Mouse (Mus musculus) heart, embryonic 14.5 days (tissue): Measurements from ENCODE around the gene Gnb2. TPM values are rescaled to one million over a fixed set of nuclear protein-coding genes. Genes with fewer than 3 reads are reported as not detected.

ENCODE experiments used
- ATAC-seq: fragments of 200-750 bp; cut with Nextera tagmentation; 2 replicates; pipeline ENCODE4 v1.8.0; 2017; ENCODE audit warnings: low read depth, moderate TSS enrichment; ENCODE audit not compliant: insufficient number of reproducible peaks, insufficient read depth, low FRiP score
- H3K27ac ChIP-seq, 2 experiments: fragments of 200-500 bp in 1 of 2; fragments of 300-500 bp in 1 of 2; sonication (generic) in 1 of 2; replicated peaks in 1 of 2; 2 replicates each; pipeline ENCODE4 v1.5.1; 2012 to 2014; ENCODE audit warnings: low read depth in 2 of 2, low read length in 2 of 2, control low read depth in 1 of 2, mild to moderate bottlenecking in 1 of 2, mixed read lengths in 1 of 2; ENCODE audit not compliant: control insufficient read depth in 1 of 2, insufficient read depth in 1 of 2
- H3K27me3 ChIP-seq: fragments of 300-500 bp; sonication (generic); 2 replicates; pipeline ENCODE4 v1.6.1; 2014; ENCODE audit warnings: mild to moderate bottlenecking, low read length, control low read depth; ENCODE audit not compliant: control insufficient read depth, insufficient read depth
- H3K36me3 ChIP-seq: fragments of 300-500 bp; sonication (generic); 2 replicates; pipeline ENCODE4 v1.6.1; 2014; ENCODE audit warnings: mild to moderate bottlenecking, control low read depth, low read length, mixed read lengths; ENCODE audit not compliant: control insufficient read depth, insufficient read depth
- H3K4me1 ChIP-seq, 2 experiments: fragments of 200-500 bp in 1 of 2; fragments of 300-500 bp in 1 of 2; sonication (generic) in 1 of 2; 2 replicates each; pipeline ENCODE4 v1.6.1; 2012 to 2014; ENCODE audit warnings: low read length in 2 of 2, control low read depth in 1 of 2, mixed read lengths in 1 of 2; ENCODE audit not compliant: control insufficient read depth in 2 of 2, insufficient read depth in 2 of 2
- H3K4me2 ChIP-seq: fragments of 300-500 bp; sonication (generic); 2 replicates; pipeline ENCODE4 v1.6.1; 2014; ENCODE audit warnings: mild to moderate bottlenecking, low read length
- H3K4me3 ChIP-seq, 2 experiments: fragments of 200-500 bp in 1 of 2; fragments of 300-500 bp in 1 of 2; sonication (generic) in 1 of 2; 2 replicates each; pipeline ENCODE4 v1.5.1; 2012 to 2014; ENCODE audit warnings: low read length in 2 of 2, mild to moderate bottlenecking in 2 of 2, control low read depth in 1 of 2, low read depth in 1 of 2, moderate library complexity in 1 of 2; ENCODE audit not compliant: control insufficient read depth in 1 of 2, insufficient read depth in 1 of 2
- H3K9ac ChIP-seq: fragments of 300-500 bp; sonication (generic); 2 replicates; pipeline ENCODE4 v1.6.1; 2014; ENCODE audit warnings: mild to moderate bottlenecking, low read length
- H3K9me3 ChIP-seq: fragments of 300-500 bp; sonication (generic); 2 replicates; pipeline ENCODE4 v1.6.1; 2016; ENCODE audit warnings: low read length, control low read depth; ENCODE audit not compliant: control insufficient read depth
- WGBS: fragments of 180-500 bp; shearing (Covaris S2); extraction: QIAGEN DNeasy Blood & Tissue Kit; methylation state at CpG from one replicate; pipeline ENCODE4 v1.1.7; 2014; 5-methylcytosine and 5-hydroxymethylcytosine counted together
- polyA plus RNA-seq: library from polyadenylated mRNA; unstranded; fragments of >200 nt; fragmentation: Nextera tagmentation; extraction: Ambion mirVana; gene quantifications from 2 replicates; pipeline ENCODE4 v1.2.1, GENCODE M21; 2014

The Gnb2 gene
- polyA plus RNA-seq, 1 experiment from 2014 or later = 340 TPM

DNA sequence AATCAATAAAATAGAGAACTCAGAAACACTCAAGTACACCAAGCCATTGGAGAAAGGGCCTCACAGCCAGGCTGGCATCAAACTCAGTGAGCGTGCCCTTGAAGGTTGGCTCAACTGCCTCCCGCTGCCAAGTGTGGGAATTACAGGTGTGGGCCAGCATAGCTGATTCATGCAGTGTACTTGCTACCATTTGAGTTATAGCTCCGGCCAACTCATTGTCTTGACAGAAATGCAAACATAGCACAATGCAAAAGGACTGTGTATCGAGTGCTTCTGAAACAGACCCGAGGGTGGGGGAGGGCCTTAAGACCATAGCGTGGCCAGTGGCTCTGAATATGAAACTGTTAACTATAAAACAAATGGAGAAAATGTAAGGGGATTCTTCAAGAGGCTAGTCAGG, 29.3 kb downstream of the Gnb2 start:
- no peaks in the 10 kb centered on the region for H3K27me3 ChIP-seq
- ATAC-seq = no peak
- H3K9ac ChIP-seq = no peak overlapping the region
- H3K27ac ChIP-seq = no peak overlapping the region
- no peak overlapping the region for H3K4me2 ChIP-seq
- H3K4me1 ChIP-seq = peaks cover 3 to 12% of the 10 kb centered on the region in 2 experiments; a peak in 3 of 4 replicates
- H3K9me3 ChIP-seq = peaks cover 3% of the 10 kb centered on the region
- peaks cover 8% of the 10 kb centered on the region; the same call in 1 of the 2 replicates for H3K36me3 ChIP-seq
- no peak overlapping the region for H3K4me3 ChIP-seq
- 81% methylated on average over 6 of the region's 6 CpGs for WGBS

DNA sequence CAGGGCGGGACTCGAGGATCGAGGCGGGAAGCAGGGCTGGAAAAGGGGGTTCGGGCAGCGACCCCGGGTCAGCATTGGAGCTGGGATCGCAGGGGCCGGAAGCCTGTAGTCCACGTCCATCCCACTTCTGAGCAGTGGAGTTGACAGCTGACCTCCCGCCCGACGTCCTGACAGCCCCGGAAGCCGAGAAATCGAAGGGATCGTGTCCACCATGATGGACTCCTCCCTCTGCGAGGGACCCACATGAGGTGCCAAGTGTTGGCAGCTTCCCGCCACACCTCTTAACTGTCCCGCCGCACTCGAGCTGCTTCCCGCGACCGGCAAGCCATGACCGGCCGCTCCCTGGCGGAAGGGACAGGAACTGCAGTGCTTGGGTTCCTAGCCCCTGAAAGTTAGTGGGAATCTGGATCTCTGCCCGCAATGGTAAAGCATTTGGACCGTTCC, 30.6 kb downstream of the Gnb2 start:
- Histone ChIP-seq H3K9me3 (peaks cover 3% of the 10 kb centered on the region), H3K4me3 (peak overlapping the region; percentile 59 to 73), H3K27me3 (no peaks in the 10 kb centered on the region), H3K4me2 (peak overlapping the region; percentile 61), H3K27ac (peak overlapping the region; percentile 90 to 98), H3K4me1 (peaks cover 3 to 12% of the 10 kb centered on the region in 2 experiments; a peak in 3 of 4 replicates), H3K36me3 (peaks cover 8% of the 10 kb centered on the region; the same call in 1 of the 2 replicates), H3K9ac (peak overlapping the region; percentile 73)
- ATAC-seq = peak; percentile 87
- WGBS = under 1% methylated on average over 24 of the region's 30 CpGs

DNA sequence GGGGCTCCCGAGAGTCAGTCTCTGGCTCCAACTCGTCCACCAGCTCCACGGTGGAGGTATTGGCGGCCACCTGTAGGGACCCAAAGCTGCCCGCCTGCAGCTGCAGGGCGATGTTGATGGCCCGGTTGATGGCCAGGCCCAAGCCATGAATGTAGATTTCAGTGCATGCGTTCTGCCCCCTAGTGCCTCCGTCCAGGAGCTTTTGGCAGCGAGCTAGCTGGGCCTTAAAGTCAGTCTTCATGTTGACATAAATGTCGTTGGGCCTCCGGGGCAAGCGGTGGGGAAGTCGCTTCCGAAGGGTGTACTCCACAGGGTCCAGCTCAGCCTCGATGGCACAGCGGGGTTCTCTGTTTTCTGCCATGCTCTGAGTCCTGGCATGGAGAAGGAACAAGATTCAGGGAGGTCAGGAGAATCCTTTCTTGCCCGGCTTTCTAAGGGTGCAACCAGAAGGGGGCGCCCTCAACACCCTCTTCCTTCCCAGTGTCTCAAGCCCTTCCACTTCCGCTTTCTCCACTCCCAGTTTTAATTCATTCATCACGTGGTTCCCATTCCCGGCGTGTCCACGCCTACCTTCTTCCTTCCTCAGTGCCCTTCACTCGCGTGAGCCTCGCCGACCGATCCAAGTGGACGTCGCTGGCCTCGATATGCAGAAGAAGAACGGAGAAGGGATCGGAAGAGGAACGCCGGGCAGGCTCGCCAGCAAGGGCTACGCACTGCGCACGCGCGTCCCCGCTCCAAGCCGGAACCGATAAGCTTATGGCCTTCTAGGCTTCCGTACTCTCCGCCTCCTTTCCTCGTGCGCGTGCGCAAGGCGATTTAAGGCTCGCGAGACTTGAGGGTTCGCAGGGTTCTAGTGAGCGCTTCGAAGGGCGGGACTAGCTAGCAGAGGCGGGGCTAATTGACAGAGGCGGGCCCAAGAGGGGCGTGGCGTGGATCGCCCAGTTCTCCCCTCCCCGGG, 31.3 kb downstream of the Gnb2 start, which contains the start of gene Pop7:
Gene Pop7, minus strand, starts transcription at position 810 of the 958 bp plus-strand sequence.
- WGBS = 4% methylated on average over 63 of the region's 64 CpGs
- no peaks in the 10 kb centered on the region for H3K27me3 ChIP-seq
- peak within 1 kb of the TSS; percentile 82 for H3K4me2 ChIP-seq
- H3K36me3 ChIP-seq = peaks cover 8% of the 10 kb centered on the region; the same call in 1 of the 2 replicates
- peak within 1 kb of the TSS; percentile 73 to 85 for H3K4me3 ChIP-seq
- H3K9ac ChIP-seq = peak within 1 kb of the TSS; percentile 88
- H3K9me3 ChIP-seq = peaks cover 3% of the 10 kb centered on the region
- peaks cover 3 to 12% of the 10 kb centered on the region in 2 experiments; a peak in 3 of 4 replicates for H3K4me1 ChIP-seq
- peak; percentile 97 for ATAC-seq
- H3K27ac ChIP-seq = peak within 1 kb of the TSS; percentile 98 to 99

DNA sequence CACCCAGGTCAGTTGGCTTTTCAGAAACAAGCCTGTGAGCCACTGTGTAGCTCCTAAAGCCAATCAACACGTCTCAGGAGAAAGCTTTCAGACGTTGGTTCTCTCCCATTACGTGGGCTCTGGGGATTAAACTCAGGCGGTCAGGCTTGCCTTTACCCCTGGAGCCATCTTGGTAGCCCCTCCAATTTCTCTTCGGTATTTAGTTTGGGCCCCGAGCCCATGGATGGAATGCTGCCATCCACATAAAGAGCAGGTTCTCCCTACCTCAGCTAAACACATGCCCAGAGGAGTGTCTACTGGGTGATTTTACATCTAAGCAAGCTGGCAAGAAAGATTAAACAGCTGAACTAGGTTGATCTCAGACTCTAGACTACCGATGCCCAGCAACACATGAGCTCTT, 33.1 kb downstream of the Gnb2 start:
- Histone ChIP-seq H3K4me1 (peaks cover 3 to 12% of the 10 kb centered on the region in 2 experiments; a peak in 3 of 4 replicates), H3K4me3 (no peak overlapping the region), H3K4me2 (no peak overlapping the region), H3K27ac (no peak overlapping the region), H3K36me3 (peaks cover 8% of the 10 kb centered on the region; the same call in 1 of the 2 replicates), H3K9ac (no peak overlapping the region), H3K27me3 (no peaks in the 10 kb centered on the region), H3K9me3 (no peaks in the 10 kb centered on the region)
- 87% methylated on average over 7 of the region's 7 CpGs for WGBS
- ATAC-seq = no peak

DNA sequence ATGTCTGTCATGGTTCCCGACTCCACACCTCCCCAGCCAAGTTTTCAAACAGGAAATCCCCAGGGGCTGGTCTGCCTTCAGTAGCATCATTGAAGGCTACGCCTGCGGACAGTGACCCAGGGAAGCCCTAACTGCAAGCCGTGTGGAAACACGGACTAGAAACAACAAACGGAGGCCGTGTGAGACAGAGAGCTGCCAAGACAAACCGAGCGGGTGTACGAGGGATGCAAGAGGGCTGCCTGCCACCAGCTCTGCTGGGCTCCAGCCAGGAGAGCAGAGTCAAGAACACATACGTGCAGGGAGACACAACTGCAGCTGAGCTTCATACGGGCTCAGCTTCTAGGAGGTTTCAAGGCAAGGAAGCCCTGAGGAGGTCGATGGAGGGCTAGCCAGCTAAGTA, 39.5 kb downstream of the Gnb2 start:
- no peak overlapping the region for H3K27ac ChIP-seq
- ATAC-seq = peak; percentile 55

DNA sequence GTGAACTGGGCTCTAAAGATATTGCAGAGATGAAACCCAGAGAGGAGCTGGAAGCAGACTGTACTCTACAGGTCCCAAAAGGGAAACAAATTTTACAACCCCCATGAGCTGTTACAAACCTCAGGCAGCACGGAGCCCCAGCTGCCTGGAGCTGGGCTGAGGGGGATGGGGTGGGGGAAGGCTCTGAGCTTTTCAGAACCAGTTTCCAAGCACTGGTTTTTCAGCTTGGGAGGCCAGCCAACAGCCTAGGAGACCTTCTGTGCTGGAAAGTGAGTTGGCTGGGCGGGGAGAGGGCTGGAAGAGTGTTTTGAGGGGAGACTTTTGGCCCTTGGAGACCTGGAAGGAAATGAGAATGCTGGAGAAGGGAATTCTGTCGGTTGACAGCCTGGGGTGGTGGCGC, 41.8 kb downstream of the Gnb2 start:
- WGBS = 50% methylated on average over 4 of the region's 4 CpGs
- no peak for ATAC-seq
- Histone ChIP-seq H3K9me3 (no peaks in the 10 kb centered on the region), H3K27me3 (peaks cover 10% of the 10 kb centered on the region), H3K4me1 (no peaks in the 10 kb centered on the region), H3K9ac (no peak overlapping the region), H3K4me2 (no peak overlapping the region), H3K36me3 (no peaks in the 10 kb centered on the region), H3K27ac (no peak overlapping the region), H3K4me3 (no peak overlapping the region)

More for the DNA sequence above, 39.5 kb downstream of the Gnb2 start:
- no peak overlapping the region for H3K9ac ChIP-seq
- no peaks in the 10 kb centered on the region for H3K27me3 ChIP-seq
- H3K4me3 ChIP-seq = no peak overlapping the region
- H3K9me3 ChIP-seq = no peaks in the 10 kb centered on the region
- H3K36me3 ChIP-seq = no peaks in the 10 kb centered on the region
- WGBS = 56% methylated on average over 13 of the region's 13 CpGs
- no peak overlapping the region for H3K4me2 ChIP-seq
- H3K4me1 ChIP-seq = no peaks in the 10 kb centered on the region

DNA sequence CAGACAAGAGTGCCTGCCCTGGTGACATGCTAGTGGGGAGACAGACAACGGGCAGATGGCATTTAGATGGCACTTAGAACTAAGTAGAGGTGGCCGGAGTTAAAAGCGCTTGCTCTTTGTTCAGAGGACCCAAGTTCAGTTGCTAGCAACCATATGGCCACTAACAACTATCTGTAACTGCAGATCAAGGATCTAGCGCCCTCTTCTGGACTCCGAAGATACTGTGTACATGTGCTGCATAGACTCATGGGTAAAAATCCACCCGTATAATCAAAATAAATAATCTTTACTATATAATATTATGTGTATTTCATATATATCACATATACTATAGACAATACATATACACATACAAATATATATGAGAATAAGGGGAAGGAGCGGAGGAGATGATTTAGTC, 45.7 kb downstream of the Gnb2 start:
- peaks cover 44% of the 10 kb centered on the region for H3K27me3 ChIP-seq
- H3K9me3 ChIP-seq = no peaks in the 10 kb centered on the region
- no peak overlapping the region for H3K4me2 ChIP-seq
- H3K9ac ChIP-seq = no peak overlapping the region
- H3K4me1 ChIP-seq = peaks cover 0 to 2% of the 10 kb centered on the region in 2 experiments; a peak in 1 of 4 replicates
- H3K36me3 ChIP-seq = no peaks in the 10 kb centered on the region
- no peak overlapping the region for H3K4me3 ChIP-seq
- 80% methylated on average over 7 of the region's 7 CpGs for WGBS
- no peak overlapping the region for H3K27ac ChIP-seq
- no peak for ATAC-seq
